Mouse (Mus musculus) heart, adult 8-10 months (tissue): ENCODE results near the gene Gm20388. TPM values are rescaled to one million over a fixed set of nuclear protein-coding genes. Genes with fewer than 3 reads are reported as not detected.

Source experiments
- DNase-seq: peaks from one replicate; pipeline ENCODE4 v3.0.0; 2022; ENCODE audit warnings: low spot score
- total RNA-seq, 4 experiments: library from RNA; stranded (reverse); gene quantifications; 2 replicates each; pipeline ENCODE4 v1.2.4; 2022

Gene Gm20388
- total RNA-seq, 4 experiments from 2014 or later, result 4.2 to 6.7 TPM; not detected in 2

DNA sequence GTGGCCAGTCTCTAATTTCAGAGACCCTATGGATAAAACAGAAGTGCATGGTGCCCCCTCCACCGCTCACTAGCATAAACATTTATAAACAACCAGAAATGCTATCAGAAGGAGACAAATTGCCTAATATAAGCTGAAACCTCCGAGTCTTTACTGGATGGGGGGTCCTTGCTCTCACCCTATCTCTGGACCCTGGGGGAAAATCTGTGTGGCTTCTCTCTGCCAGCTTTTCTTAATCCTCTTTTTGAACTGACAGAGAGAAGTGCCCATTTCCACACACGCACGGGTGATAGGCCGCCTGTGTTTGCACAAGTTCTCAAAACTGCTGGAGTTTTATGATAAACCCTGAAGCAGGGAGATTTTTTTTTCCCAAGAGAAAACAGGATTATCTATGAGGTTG, 3744.1 kb downstream of the Gm20388 start:
- DNase-seq, result no peak

DNA sequence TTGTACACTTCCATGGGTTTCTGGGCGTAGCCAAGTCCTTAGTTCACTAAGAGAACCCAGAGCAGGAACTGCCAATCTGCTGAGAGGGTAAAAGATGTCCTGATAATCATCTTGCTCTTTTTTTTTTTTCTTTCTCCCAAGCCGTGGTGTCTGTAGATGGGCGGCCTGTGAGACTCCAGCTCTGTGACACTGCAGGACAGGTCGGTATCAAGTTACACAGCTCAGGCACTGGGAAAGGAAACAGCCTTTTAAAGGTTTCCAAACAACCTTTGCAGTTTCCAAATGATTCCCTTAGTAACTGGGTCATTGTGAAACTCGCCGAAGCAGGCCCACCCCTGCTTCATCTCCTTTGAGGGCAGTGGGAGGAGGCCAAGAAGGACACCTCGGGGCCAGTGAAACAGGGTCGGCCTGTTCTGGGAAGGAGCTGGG, 3744.7 kb downstream of the Gm20388 start:
- DNase-seq, result no peak

DNA sequence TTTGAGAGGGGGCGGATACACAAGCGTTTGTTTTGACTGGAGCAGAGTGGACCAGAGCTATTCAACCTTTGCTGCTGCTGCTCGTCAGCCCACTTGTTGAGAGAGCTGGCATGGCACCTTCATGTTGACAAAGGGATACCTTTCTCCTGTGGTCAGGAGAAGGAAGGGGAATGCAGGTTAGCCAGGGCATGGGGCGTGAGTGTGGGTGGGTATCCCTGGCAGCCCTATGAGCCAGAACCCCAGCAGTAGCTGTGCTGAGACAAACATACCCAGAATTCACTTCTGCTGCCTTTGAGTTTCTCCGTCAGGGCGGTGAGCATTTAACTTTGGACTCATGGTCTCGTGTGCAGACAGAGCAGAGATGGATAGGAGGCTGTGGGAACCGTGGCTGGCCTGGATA, 3747.2 kb downstream of the Gm20388 start:
- DNase-seq, result no peak

DNA sequence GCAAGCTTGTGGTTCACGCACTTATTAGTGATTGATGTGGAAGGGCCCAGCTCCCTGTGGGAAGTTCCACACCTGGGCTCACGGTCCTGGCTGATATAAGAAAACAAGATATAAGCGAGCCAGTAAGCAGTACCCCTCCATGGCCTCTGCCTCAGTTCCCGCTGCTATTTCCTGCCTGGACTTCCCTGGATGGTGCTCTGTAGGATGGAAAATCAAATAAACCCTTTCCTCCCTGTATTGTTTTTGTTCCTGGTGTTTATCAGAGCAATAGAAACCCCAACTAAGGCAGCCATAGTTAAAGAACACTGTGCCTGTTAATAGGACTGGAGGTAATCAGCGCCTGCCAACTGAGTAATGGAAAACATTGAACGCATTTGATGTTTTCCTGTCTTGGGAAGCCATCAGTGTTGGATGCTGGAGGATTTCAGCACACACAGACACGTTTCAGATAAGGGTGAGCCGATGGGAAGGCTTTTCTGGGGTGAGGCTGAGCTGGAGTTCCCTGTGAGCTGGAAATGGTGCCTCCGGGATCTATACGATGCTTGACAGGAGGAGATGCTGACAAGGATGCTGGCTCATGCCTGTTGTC, 3748.9 kb downstream of the Gm20388 start:
- DNase-seq, result no peak

DNA sequence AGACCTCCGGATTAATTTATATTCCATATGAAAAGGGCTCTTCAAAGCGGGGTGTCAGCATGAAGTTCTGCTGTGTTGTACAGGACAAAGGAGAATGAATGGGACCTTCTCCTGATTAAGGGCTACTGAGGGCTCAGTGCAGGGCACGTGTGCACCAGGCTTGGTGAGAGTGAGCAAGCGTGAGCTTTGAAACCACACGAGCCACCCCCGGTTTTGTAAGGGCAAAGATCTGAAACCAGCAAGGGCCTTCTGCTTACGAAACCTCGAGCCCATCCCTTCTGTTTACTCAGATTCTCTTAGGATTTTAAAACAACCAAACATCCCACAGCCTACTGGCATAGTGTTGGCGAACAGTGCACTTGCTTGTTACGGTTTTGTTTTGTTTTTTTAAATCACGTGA, 3750.9 kb downstream of the Gm20388 start:
- no peak for DNase-seq

DNA sequence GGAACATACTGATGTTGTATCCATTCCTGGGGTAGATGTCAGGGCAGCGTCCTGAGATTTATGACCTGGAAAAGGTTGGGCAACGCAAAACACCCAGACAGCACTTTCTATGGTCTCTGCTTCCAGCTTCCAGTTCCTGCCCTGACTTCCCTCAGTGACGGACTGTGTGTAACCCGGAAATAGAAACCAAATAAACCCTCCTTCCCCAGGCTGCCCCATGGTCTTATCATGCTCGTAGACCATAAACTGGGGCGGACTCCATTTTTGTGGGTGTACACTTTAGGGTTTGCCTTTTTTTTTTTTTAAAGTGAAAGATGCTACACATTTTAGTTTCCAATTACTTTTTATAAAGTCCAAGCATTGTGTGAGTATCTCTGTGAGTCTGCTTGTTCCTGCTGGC, 3754.9 kb downstream of the Gm20388 start:
- no peak for DNase-seq

DNA sequence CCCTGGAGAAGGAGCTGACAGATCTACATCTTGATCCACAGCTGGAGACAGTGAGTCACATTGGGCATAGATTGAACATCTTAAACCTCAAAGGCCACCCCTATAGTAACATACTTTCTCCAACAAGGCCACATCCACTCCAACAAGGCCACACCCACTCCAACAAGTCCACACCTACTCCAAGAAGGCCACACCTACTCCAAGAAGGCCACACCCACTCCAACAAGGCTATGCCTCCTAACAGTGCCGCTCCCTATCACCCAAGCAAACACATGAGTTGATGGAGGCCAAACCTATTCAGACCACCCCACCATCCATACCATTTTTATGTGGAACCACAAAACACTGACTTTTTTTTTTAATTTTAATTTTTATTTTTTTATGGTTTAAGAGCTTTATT, 3756.2 kb downstream of the Gm20388 start:
- no peak for DNase-seq

DNA sequence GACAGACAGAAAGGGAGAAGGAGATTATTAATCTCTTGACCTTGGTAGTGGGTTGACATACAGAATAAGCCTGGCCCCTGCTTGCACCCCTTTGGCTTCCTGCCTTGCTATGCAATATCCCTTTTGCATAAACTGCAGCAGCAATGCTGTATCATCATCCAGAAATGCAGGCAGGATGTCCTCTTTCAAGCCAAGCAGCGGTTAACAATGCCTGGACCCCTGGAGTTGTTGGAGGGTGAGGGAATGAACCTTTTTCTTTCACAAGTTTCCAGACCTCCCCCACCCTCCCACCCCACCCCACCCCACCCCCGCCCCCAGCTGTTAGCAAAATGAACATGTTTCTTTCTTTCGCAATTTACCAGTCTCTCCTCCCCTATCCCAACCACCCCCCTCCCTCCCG, 3758.0 kb downstream of the Gm20388 start:
- no peak for DNase-seq

DNA sequence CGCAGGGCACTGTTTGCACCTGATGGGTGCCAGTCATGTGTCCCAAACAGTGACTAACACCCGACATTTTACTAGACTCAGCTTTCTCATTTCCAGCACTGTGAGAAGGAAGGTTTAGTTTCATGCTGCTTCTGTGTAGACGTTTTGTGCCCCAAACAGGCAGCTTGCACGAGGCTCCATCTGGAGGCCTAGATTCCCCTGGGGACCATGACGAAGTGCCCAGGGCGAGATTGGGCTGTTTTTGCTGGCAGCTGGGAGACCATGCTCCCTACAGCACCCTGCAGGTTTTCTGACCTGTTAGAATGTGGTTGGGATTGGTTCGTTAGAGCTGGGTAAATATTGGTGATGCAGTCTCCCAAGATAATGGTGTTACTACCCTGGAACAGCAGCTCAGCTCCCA, 3760.1 kb downstream of the Gm20388 start:
- no peak for DNase-seq

DNA sequence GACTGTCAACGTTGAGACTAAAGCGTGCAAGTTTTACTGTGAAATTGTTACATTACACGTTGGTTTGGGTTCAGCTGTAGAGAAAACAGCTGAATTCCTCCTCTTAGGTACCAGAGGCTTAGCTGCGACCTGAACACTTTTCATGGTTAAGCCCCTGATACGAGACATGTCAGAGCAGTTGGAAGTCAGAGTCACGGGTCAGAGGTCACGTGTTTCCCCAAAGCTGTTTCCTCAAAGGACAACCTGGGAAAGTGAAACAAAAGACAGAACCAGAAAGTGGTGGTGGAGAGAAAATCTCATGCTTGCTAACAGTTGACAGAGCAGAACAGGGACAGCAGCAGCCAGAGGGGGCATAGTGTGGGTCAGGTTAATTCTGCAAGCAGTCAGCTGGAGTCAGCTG, 3760.8 kb downstream of the Gm20388 start:
- no peak for DNase-seq

DNA sequence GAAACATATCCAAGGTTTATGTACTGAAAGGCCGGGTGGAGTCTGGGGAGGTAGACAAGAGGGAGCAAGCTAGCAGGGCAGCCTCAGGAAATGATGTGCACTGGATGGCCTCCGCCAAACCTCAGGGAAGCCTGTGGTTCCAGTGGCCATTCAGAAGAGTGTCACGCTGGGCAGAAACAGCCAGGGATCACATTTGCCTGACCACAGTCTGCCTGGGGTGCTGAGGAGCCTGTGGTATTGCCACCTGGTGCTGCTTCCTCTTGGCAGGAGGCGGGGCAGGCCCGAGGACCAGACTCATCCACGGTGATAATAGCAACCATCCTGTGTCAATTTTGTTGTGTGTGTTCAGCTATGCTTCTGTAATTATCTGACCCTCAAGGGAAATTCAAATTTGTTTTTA, 3762.0 kb downstream of the Gm20388 start:
- no peak for DNase-seq

DNA sequence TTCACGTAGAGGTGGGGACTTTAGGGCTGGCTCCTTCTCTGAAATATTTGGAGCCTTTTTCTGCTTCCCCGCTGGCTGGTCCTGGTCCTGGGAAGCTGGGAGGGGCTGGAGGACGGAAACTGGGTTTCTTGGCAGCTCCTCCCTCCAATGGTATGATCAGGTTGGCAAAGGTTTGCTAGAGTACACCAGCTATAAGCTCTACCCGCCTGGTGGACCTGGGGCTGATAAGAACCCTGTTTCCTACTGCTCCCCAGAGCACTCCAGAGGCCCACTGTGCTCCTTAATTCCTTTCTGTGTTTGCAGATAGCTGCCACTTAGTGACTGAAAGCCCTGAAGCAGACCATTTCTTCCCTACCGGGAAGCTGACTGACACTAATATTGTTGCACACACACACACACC, 3765.0 kb downstream of the Gm20388 start:
- DNase-seq, result no peak

DNA sequence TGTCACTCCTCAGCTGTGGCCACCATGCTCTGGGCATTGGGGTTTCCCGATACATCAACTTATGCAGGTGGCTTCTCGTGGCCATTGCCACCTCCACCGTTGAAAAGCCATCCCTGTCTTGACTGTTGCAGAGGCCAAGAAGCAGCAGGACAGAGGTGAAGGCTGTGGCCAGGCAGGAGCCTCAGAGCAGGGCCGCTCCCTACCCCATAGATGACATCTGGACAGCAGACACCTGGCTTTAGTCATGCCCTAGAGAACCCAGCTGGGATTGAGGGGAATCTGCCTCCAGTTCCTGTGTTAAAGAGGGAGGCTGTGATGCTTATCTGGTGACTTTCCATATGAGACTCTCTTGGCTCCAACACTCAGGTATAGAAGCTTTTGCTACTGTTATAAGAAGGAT, 3767.7 kb downstream of the Gm20388 start:
- DNase-seq, result no peak

DNA sequence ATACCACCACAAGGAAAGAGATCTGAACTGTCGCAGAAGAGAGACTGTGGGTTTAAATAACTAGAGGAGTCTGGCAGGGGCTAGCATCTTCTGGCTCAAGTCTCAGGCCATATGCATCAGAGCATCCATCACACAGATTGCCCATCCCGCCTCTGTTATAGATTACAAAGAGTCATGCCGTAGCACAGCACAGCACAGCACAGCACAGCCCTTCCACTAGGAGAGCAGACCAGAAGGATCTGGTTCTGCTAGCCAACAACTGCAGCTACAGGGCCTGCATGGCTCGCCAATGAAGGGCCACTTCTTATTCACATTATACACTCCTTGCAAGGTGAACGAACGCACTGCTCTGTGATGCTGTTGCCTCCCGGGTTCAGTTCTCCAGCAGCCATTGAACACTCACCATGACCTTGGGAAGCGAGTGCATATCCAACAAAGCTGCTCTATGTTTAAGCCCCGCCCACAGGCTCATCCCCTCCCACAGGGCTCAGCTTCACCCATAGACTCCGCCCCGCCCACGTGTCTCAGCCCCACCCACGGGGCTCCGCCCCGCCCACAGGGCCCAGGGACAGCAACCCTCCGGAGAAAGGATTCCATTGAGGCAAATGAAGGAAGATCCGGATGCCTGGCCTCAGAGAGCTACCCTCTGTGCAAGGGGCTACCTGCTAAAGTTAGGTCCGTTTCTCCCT, 3771.6 kb downstream of the Gm20388 start:
- no peak for DNase-seq

DNA sequence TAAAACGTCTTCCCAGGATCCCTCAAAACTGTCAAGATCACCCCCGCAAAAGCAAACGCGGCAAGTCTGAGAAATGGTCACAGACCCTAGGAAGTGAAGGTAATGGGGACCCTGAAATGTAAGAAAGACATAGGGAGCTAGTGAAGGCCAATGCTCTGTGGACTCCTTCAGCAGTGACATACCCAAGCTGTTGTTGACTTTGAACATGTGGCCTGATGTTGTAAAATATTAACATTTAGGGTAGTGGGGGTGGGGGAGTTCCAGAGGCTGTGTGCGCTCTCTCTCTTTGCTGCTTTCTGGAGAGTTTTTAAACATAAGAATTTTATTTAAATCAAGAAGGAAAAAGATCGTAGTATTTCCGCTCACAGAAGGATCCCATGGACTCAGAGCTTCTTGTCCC, 3772.7 kb downstream of the Gm20388 start:
- DNase-seq, result no peak

DNA sequence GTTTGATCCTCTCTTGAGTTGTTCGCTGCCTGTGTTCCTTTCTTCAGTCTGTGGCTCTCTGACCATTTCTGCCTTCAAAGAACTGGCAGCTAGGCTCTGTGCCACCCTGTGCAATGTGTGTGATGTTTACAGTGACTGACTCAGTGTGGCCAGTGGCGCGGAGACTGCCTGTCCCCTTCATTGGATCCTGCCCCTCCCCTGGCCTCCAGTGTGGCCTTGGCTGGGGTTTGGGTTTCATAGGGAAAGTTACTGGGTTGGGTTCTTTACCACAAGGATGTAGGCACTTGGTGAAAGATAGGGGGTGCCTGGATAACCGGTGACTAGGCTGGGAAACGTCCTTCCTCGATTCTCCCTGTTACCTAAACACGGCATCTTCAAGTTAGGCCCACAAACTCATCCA, 3774.2 kb downstream of the Gm20388 start:
- DNase-seq, result no peak

DNA sequence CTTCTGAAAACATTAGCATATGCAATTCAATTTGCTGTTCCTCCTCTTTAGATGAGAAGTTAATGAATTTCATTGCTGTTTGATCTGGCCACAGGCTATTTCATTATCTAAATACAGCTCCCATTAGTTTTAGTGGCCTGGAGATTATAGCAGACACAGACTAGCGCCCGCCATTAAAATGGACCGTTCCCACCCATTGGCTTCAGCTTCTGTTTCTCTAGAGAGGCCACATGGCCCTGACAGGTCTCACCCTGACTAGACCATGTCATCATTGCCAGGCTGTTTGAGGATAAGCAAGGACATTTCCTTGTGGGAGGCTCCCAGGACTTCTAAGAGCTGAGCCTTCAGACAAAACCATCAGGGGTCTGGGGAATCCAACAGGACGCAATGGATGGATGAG, 3774.8 kb downstream of the Gm20388 start:
- no peak for DNase-seq

DNA sequence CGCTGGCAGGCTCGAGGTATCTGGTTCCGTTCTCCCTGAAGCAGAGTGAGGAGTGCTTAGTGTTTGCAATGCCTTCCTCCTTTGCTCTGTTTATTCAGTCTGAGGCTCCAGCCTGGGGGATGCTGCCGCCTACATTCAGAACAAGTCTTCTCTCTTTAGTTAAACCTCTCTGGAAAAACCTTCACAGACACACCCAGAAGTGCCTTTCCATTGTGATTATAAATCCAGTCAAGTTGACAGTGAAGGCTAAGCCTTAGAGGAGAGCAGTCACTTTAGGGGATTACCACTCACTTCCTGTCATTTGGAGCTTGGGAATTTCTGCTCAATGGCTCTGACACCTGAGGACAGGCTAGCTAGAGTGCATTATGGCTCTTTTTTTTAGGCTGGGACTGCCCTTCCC, 3777.2 kb downstream of the Gm20388 start:
- DNase-seq, result no peak

DNA sequence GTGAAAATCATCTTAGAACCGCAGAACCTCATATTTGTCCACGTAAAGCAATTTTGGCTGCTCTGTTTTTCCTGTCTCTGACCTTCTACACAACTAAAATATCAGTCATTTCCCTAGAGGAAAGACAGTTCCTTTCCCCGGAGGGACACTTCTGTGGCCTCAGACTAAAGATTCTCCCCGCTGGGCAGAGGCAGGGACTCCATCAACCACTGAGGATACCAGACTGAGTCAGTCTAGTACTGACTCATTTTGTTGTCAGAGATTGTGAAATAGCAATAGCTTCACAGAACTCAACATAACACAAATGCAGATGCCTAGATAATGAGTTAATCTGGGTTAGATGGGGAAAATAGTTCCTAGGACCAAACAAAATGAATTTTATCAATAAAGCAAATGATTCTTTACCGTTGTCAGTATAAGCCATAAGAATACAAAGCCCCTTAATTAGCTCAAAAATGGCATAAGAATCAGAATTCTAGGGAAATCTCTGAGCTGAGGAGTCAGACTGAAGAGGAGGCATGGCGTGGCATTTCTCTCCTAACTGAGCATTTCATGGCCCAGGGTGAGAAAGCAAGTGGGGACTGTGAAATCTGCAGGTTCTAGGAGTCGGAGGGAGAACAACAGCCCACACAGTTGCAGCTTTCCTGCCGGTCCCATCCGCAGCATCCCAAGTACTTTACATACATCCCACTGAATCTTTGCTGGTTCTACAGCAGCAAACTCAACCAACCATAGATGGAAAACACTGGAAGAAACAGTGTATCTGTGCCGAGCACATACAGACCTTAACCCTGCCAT, 3781.7 kb downstream of the Gm20388 start:
- DNase-seq, result no peak

DNA sequence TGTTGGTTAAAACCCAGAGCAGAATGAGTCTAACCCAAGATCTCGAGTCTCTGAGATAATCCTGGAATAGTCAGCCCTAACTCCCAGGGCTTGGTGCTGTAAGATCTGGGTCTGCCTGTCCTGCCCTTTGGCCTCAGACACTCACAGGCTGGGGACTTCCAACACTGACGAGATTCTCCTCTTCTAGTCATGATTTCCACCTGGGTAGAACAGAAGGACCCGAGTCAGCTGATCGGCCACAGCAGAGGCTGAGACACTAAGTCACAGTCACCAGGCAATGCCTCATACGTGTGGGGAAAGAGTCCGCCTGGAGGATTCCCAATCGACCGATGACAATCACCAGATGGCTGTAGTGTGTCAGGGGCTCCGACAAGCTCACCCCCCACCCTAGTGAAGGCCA, 3785.5 kb downstream of the Gm20388 start:
- DNase-seq, result no peak

DNA sequence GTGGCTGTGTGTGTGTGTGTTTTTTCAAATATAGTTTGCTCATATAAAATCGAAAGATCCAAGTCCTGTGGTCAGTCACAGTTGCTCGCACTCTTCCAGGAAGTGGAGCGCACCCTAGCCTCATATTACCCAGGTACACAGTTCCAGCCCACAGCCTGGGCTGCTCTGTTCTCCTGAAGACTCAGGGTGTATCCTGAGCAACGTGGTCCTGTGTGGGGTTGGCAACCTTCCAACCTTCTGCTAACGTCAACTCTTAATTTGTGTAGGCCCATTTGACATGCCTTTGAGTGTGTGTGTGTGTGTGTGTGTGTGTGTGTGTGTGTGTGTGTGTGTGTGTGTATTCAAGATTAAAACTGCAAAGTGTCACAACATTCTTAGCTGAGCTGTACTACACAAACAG, 3786.7 kb downstream of the Gm20388 start:
- no peak for DNase-seq

DNA sequence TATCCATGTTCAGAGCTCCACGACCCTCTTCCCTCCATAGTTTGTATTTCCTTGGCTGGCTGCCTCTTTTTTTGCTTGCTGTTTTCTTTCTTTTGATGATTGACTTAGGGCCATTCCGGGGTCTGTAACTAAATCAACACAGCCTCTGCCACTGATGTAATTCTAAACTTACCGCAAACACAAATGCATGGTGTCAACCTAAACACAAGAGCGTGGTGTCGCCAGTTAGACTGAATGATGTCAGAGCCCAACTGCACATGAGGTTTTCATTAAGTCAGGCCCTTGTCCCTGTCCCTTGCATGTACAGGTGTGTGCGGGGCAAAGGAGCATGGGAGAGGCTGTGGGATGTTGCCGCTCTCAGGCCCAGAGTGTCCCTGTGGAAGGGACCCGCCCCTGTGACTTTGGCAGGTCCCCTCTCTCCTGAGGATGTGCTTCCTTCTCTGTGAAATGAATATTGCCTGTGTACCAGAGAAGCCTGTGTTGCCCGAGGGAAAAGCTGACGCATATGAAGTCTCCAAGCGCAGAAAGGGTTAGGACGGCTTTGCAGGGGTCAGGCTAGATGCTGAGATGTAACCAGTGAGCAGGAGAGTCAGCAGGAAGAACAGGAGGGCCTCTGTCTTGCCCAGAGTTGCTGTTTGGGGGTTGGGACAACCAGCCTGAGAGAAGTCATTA, 3789.9 kb downstream of the Gm20388 start:
- DNase-seq, result no peak
